12 mouse cellular contexts compared by ENCODE assay signal in genomic region chr8:122525004-122525403, GRCm38 (mm10). TPM values are rescaled to one million over a fixed set of nuclear protein-coding genes. Genes with fewer than 3 reads are reported as not detected.
A peak's percentile ranks its signal among the peaks of the same experiment; 100 is the strongest.
DNase-seq lines count a peak whose midpoint lies in the region; ATAC-seq and TF ChIP-seq lines count a peak whose summit lies in the region.
"Had no signal": no experiment of that assay in that cellular context is flagged by ENCODE, and none has a peak within 500 bp of the region (broad histone marks: within the 10 kb centered on the region; RNA-seq: fewer than 3 reads in every experiment).

No protein-coding gene starts in this region.

- ATAC-seq in lung, embryonic 14.5 days (ENCODE audit: insufficient read depth) = no peak
- ATAC-seq in hindbrain, postnatal 0 days = no peak
- no peak for ATAC-seq in midbrain, embryonic 14.5 days (ENCODE audit: low FRiP score, low TSS enrichment)
- ATAC-seq: Patski had no signal

- 0 out of 2 replicates have a peak, but pooled peaks cover 4% of the 10 kb centered on the region for H3K36me3 ChIP-seq in lung, embryonic 14.5 days (ENCODE audit: insufficient read depth)
- no peaks in the 10 kb centered on the region for H3K36me3 ChIP-seq in hindbrain, postnatal 0 days (ENCODE audit: insufficient read depth, low read length)
- H3K36me3 ChIP-seq in myocyte (ENCODE audit: control insufficient read depth, insufficient read depth) = no peaks in the 10 kb centered on the region
- no peaks in the 10 kb centered on the region for H3K36me3 ChIP-seq in midbrain, embryonic 14.5 days (ENCODE audit: control insufficient read depth, insufficient read depth, low read length)

- intact Hi-C loops in heart, postnatal 10 days (cut with DNase I) = no loop called here

- peak overlapping the region; percentile 68; the same call in 1 of the 2 replicates for H3K27ac ChIP-seq in lung, embryonic 14.5 days (ENCODE audit: low read depth)
- H3K27ac ChIP-seq in hindbrain, postnatal 0 days = peak overlapping the region; percentile 76; the same call in 1 of the 2 replicates
- no peak overlapping the region for H3K27ac ChIP-seq in midbrain, embryonic 14.5 days (replicated peaks; ENCODE audit: low read depth, low read length)
- H3K27ac ChIP-seq: layer of hippocampus, adult 2 months had no signal

- no peak for TF ChIP-seq CTCF in lung, embryonic 14.5 days (IDR thresholded peaks at IDR 0.05; ENCODE audit: low read depth)
- no peak for TF ChIP-seq CTCF in hindbrain, postnatal 0 days (IDR thresholded peaks at IDR 0.05; ENCODE audit: low read depth)

- DNase-seq in heart, adult 11 months = peak; percentile 94
- no peak for DNase-seq in heart, postnatal 10 days
- no peak for DNase-seq in lung, embryonic 14.5 days
- no peak for DNase-seq in lung, postnatal 10 days
- DNase-seq in hindbrain, postnatal 0 days (ENCODE audit: low spot score) = no peak
- DNase-seq in midbrain, embryonic 14.5 days = no peak
- no peak for DNase-seq in neural tube, embryonic 10.5 days (ENCODE audit: extremely low spot score, low spot score)
- DNase-seq: adrenal gland, postnatal 25 days; cerebellum, postnatal 36 days had no signal

- peaks cover 44% of the 10 kb centered on the region for H3K4me1 ChIP-seq in lung, embryonic 14.5 days (ENCODE audit: insufficient read depth)
- peaks cover 22% of the 10 kb centered on the region for H3K4me1 ChIP-seq in hindbrain, postnatal 0 days (ENCODE audit: insufficient read depth, low read length)
- peaks cover 17% of the 10 kb centered on the region for H3K4me1 ChIP-seq in midbrain, embryonic 14.5 days (ENCODE audit: control insufficient read depth, insufficient read depth, low read length)

- H3K4me2 ChIP-seq in lung, embryonic 14.5 days = no peak overlapping the region
- H3K4me2 ChIP-seq in hindbrain, postnatal 0 days (ENCODE audit: low read depth, low read length) = no peak overlapping the region
- H3K4me2 ChIP-seq in myocyte (ENCODE audit: low read depth) = peak overlapping the region; percentile 53
- H3K4me2 ChIP-seq in midbrain, embryonic 14.5 days (ENCODE audit: low read length) = no peak overlapping the region

- WGBS in lung, embryonic 14.5 days = 71% methylated on average over 6 of the region's 6 CpGs
- 76% methylated on average over 6 of the region's 6 CpGs for WGBS in hindbrain, postnatal 0 days
- 78% methylated on average over 6 of the region's 6 CpGs for WGBS in midbrain, embryonic 14.5 days

- 0 out of 2 replicates have a peak overlapping the region, but pooled peaks have one; percentile 23 for H3K9ac ChIP-seq in lung, embryonic 14.5 days
- H3K9ac ChIP-seq in hindbrain, postnatal 0 days (replicated peaks; ENCODE audit: low read length) = 0 out of 2 replicates have a peak overlapping the region, but pooled peaks have one; percentile 13
- no peak overlapping the region for H3K9ac ChIP-seq in midbrain, embryonic 14.5 days (replicated peaks; ENCODE audit: low read length)

- no peak overlapping the region for H3ac ChIP-seq in myocyte (ENCODE audit: control insufficient read depth, insufficient read length)

- H3K9me3 ChIP-seq in lung, embryonic 14.5 days (ENCODE audit: low read depth, low read length) = no peaks in the 10 kb centered on the region
- H3K9me3 ChIP-seq in hindbrain, postnatal 0 days (ENCODE audit: low read length) = no peaks in the 10 kb centered on the region
- no peaks in the 10 kb centered on the region for H3K9me3 ChIP-seq in midbrain, embryonic 14.5 days (ENCODE audit: control insufficient read depth, low read length)

- H3K79me2 ChIP-seq in myocyte (ENCODE audit: control insufficient read depth, insufficient read depth) = peaks cover 84% of the 10 kb centered on the region

- no peaks in the 10 kb centered on the region for H3K27me3 ChIP-seq in lung, embryonic 14.5 days (ENCODE audit: insufficient read depth, low read length)
- no peaks in the 10 kb centered on the region for H3K27me3 ChIP-seq in hindbrain, postnatal 0 days (ENCODE audit: insufficient read depth, low read length)
- H3K27me3 ChIP-seq in myocyte (ENCODE audit: control insufficient read depth, insufficient read depth, insufficient read length) = no peaks in the 10 kb centered on the region
- no peaks in the 10 kb centered on the region for H3K27me3 ChIP-seq in midbrain, embryonic 14.5 days (ENCODE audit: control insufficient read depth, insufficient read depth, low read length)
- H3K27me3 ChIP-seq: Patski had no signal

- no peak overlapping the region for H3K4me3 ChIP-seq in lung, embryonic 14.5 days (ENCODE audit: low read depth, low read length)
- H3K4me3 ChIP-seq in hindbrain, postnatal 0 days (ENCODE audit: low read length) = no peak overlapping the region
- H3K4me3 ChIP-seq in myocyte = no peak overlapping the region
- H3K4me3 ChIP-seq in midbrain, embryonic 14.5 days (replicated peaks; ENCODE audit: low read depth, low read length) = no peak overlapping the region
- H3K4me3 ChIP-seq: layer of hippocampus, adult 2 months had no signal

- TF ChIP-seq POLR2A in myocyte (IDR thresholded peaks at IDR 0.05; ENCODE audit: insufficient read length, low read depth) = no peak

TF ChIP-seq in myocyte, 11 proteins besides CTCF, POLR2A, EP300 and RAD21:
- TF ChIP-seq TCF12 (IDR thresholded peaks at IDR 0.05; ENCODE audit: insufficient read depth, poor library complexity, severe bottlenecking) (no peak), REST (IDR thresholded peaks at IDR 0.05; ENCODE audit: insufficient read depth, insufficient read length) (no peak), CEBPB (IDR thresholded peaks at IDR 0.05; ENCODE audit: insufficient read depth, poor library complexity, severe bottlenecking) (no peak), MAX (IDR thresholded peaks at IDR 0.05; ENCODE audit: low read depth) (no peak), E2F4 (IDR thresholded peaks at IDR 0.05; ENCODE audit: insufficient read depth) (no peak), SRF (IDR thresholded peaks at IDR 0.05; ENCODE audit: control insufficient read depth, insufficient read length, low read depth) (no peak), MYOD1 (IDR thresholded peaks at IDR 0.05; ENCODE audit: control insufficient read depth in 1 of 3, insufficient read length in 2 of 3, low read depth in 2 of 3) (no peak), USF1 (IDR thresholded peaks at IDR 0.05; ENCODE audit: low read depth) (no peak), MYOG (IDR thresholded peaks at IDR 0.05; ENCODE audit: control insufficient read depth in 1 of 3, insufficient read depth in 1 of 3, insufficient read length in 2 of 3, low read depth in 2 of 3) (no peak), TCF3 (IDR thresholded peaks at IDR 0.05; ENCODE audit: insufficient read length, low read depth) (no peak), POLR2AphosphoS2 (IDR thresholded peaks at IDR 0.05; ENCODE audit: insufficient read length, low read depth) (no peak)

RNA-seq across cellular contexts. Expression of gene Piezo1, which starts 26.1 kb away (rescaled TPM):
- total RNA-seq in heart, postnatal 10 days (2021) = 10 to 100 TPM; 40.3 to 43.3 TPM
- polyA plus RNA-seq in lung, embryonic 14.5 days (2014; fragmentation: Nextera tagmentation; extraction: Ambion mirVana) = 26.6 and 27.7 TPM in 2 replicates
- total RNA-seq in hindbrain, postnatal 0 days (2014; rRNA removed) = 10.0 and 17.5 TPM in 2 replicates
- 1.2 and 1.3 TPM in 2 replicates for polyA plus RNA-seq in hindbrain, postnatal 0 days (2015; fragmentation: Nextera tagmentation; extraction: Ambion mirVana)
- polyA plus RNA-seq in myocyte (2012; fragmentation: generic; extraction: Trizol) = 156 TPM
- 1.0 and 4.6 TPM in 2 replicates for polyA plus RNA-seq in midbrain, embryonic 14.5 days (2014; fragmentation: Nextera tagmentation; extraction: Ambion mirVana)

RNA-seq across cellular contexts. Expression of gene Cdt1, which starts 42.8 kb away (rescaled TPM):
- total RNA-seq in heart, postnatal 10 days (2021) = 10 to 100 TPM in 1 of 2 experiments, 1 to 10 TPM in 1; 9.7 to 14.0 TPM
- 47.1 and 50.3 TPM in 2 replicates for polyA plus RNA-seq in lung, embryonic 14.5 days (2014; fragmentation: Nextera tagmentation; extraction: Ambion mirVana)
- 24.9 and 26.3 TPM in 2 replicates for total RNA-seq in hindbrain, postnatal 0 days (2014; rRNA removed)
- 10.7 and 11.7 TPM in 2 replicates for polyA plus RNA-seq in hindbrain, postnatal 0 days (2015; fragmentation: Nextera tagmentation; extraction: Ambion mirVana)
- 19.7 TPM for polyA plus RNA-seq in myocyte (2012; fragmentation: generic; extraction: Trizol)
- polyA plus RNA-seq in midbrain, embryonic 14.5 days (2014; fragmentation: Nextera tagmentation; extraction: Ambion mirVana) = 5.9 and 7.6 TPM in 2 replicates

RNA-seq across cellular contexts. Expression of gene Ctu2, which starts 49.1 kb away (rescaled TPM):
- total RNA-seq in heart, postnatal 10 days (2021) = 10 to 100 TPM in 1 of 2 experiments, 1 to 10 TPM in 1; 9.6 to 14.1 TPM
- 45.4 and 56.2 TPM in 2 replicates for polyA plus RNA-seq in lung, embryonic 14.5 days (2014; fragmentation: Nextera tagmentation; extraction: Ambion mirVana)
- total RNA-seq in hindbrain, postnatal 0 days (2014; rRNA removed) = 39.9 and 49.8 TPM in 2 replicates
- 85.4 and 93.6 TPM in 2 replicates for polyA plus RNA-seq in hindbrain, postnatal 0 days (2015; fragmentation: Nextera tagmentation; extraction: Ambion mirVana)
- polyA plus RNA-seq in myocyte (2012; fragmentation: generic; extraction: Trizol) = 31.5 TPM
- 80.6 and 93.1 TPM in 2 replicates for polyA plus RNA-seq in midbrain, embryonic 14.5 days (2014; fragmentation: Nextera tagmentation; extraction: Ambion mirVana)

RNA-seq across cellular contexts. Expression of gene Rnf166, which starts 49.1 kb away (rescaled TPM):
- total RNA-seq in heart, postnatal 10 days (2021) = 10 to 100 TPM; 28.2 to 32.0 TPM
- 34.7 and 37.2 TPM in 2 replicates for polyA plus RNA-seq in lung, embryonic 14.5 days (2014; fragmentation: Nextera tagmentation; extraction: Ambion mirVana)
- 37.4 and 48.8 TPM in 2 replicates for total RNA-seq in hindbrain, postnatal 0 days (2014; rRNA removed)
- 22.6 and 27.0 TPM in 2 replicates for polyA plus RNA-seq in hindbrain, postnatal 0 days (2015; fragmentation: Nextera tagmentation; extraction: Ambion mirVana)
- polyA plus RNA-seq in myocyte (2012; fragmentation: generic; extraction: Trizol) = 36.3 TPM
- 33.7 and 34.4 TPM in 2 replicates for polyA plus RNA-seq in midbrain, embryonic 14.5 days (2014; fragmentation: Nextera tagmentation; extraction: Ambion mirVana)

RNA-seq across cellular contexts. Expression of gene Aprt, which starts 51.7 kb away (rescaled TPM):
- total RNA-seq in heart, postnatal 10 days (2021) = 10 to 100 TPM; 37.9 to 41.8 TPM
- 338 and 366 TPM in 2 replicates for polyA plus RNA-seq in lung, embryonic 14.5 days (2014; fragmentation: Nextera tagmentation; extraction: Ambion mirVana)
- total RNA-seq in hindbrain, postnatal 0 days (2014; rRNA removed) = 113 and 123 TPM in 2 replicates
- polyA plus RNA-seq in hindbrain, postnatal 0 days (2015; fragmentation: Nextera tagmentation; extraction: Ambion mirVana) = 183 and 189 TPM in 2 replicates
- polyA plus RNA-seq in myocyte (2012; fragmentation: generic; extraction: Trizol) = 261 TPM
- 146 and 161 TPM in 2 replicates for polyA plus RNA-seq in midbrain, embryonic 14.5 days (2014; fragmentation: Nextera tagmentation; extraction: Ambion mirVana)
